Mouse (Mus musculus) olfactory bulb, adult 2 months (tissue): ENCODE data around the gene Hipk2. TPM values are rescaled to one million over a fixed set of nuclear protein-coding genes. Genes with fewer than 3 reads are reported as not detected.

Experiments used
- H3K27ac ChIP-seq: fragments of 200-500 bp; 2 replicates; pipeline ENCODE4 v1.5.1; 2012; ENCODE audit warnings: low read depth, low read length; ENCODE audit not compliant: insufficient read depth
- H3K4me1 ChIP-seq: fragments of 200-500 bp; 2 replicates; pipeline ENCODE4 v1.6.1; 2012; ENCODE audit warnings: low read length; ENCODE audit not compliant: control insufficient read depth, insufficient read depth
- H3K4me3 ChIP-seq: fragments of 200-500 bp; 2 replicates; pipeline ENCODE4 v1.5.1; 2012; ENCODE audit warnings: mild to moderate bottlenecking, low read depth, low read length, moderate library complexity; ENCODE audit not compliant: insufficient read depth
- CTCF ChIP-seq: fragments of 200-500 bp; IDR thresholded peaks from 2 replicates; pipeline ENCODE4 v1.5.1; 2012; ENCODE audit warnings: low read depth, mild to moderate bottlenecking, low read length, moderate library complexity; ENCODE audit not compliant: insufficient read depth
- POLR2A ChIP-seq: fragments of 200-500 bp; IDR thresholded peaks from 2 replicates; pipeline ENCODE4 v1.6.1; 2012; ENCODE audit warnings: mild to moderate bottlenecking, low read depth, low read length, moderate library complexity; ENCODE audit not compliant: insufficient read depth
- WGBS: fragments of 180-500 bp; shearing (Covaris S2); methylation state at CpG from one replicate; pipeline ENCODE4 v1.1.7; 2018; 5-methylcytosine and 5-hydroxymethylcytosine counted together
- polyA plus RNA-seq: library from polyadenylated mRNA; stranded (reverse); fragments of >200 nt; gene quantifications from 2 replicates; pipeline ENCODE4 v1.2.4, GENCODE M21; 2012; ENCODE audit warnings: low replicate concordance; ENCODE audit not compliant: missing spikeins, insufficient read depth, insufficient read length

Gene Hipk2
- polyA plus RNA-seq, 1 experiment: not detected

- 36% methylated on average over 6 of the region's 6 CpGs for WGBS
Observed at GRCm38 (mm10) chr6:38846330-38847195, 29.4 kb downstream of the Hipk2 start.

GRCm38 (mm10) chr6:38845876-38846275 lies 30.1 kb downstream of the Hipk2 start:
- Histone ChIP-seq H3K4me1 (peaks cover 6% of the 10 kb centered on the region), H3K27ac (no peak overlapping the region), H3K4me3 (no peak overlapping the region)
- TF ChIP-seq POLR2A (no peak), CTCF (no peak)
- 69% methylated on average over 5 of the region's 5 CpGs for WGBS

More at GRCm38 (mm10) chr6:38846330-38847195, 29.4 kb downstream of the Hipk2 start:
- peaks cover 6% of the 10 kb centered on the region for H3K4me1 ChIP-seq
- TF ChIP-seq CTCF (no peak), POLR2A (no peak)
- no peak overlapping the region for H3K4me3 ChIP-seq
- peak overlapping the region; percentile 65 for H3K27ac ChIP-seq

DNA sequence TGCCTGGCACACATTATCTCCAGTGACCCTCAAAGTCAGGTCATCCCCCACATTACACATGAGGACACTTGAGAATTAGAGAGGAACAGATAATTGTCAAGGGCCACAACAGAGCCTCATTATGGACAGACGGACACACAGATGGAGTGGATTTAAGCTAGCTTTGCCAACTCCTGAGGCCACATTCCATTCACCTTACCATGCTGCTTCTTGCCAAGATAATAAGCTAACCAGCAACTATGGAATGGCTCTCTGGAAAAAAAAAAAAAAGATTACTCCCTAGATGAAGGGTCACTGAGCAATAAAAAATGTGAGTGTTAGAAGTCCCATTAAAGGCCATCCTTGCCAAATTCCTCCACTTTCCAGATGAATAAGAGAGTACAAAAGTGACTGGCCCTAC lies 30.8 kb downstream of the Hipk2 start:
- Histone ChIP-seq H3K27ac (no peak overlapping the region), H3K4me1 (peaks cover 9% of the 10 kb centered on the region), H3K4me3 (no peak overlapping the region)
- 81% methylated on average over 1 of the region's 1 CpGs for WGBS
- no peak for TF ChIP-seq POLR2A
- TF ChIP-seq CTCF: no peak

DNA sequence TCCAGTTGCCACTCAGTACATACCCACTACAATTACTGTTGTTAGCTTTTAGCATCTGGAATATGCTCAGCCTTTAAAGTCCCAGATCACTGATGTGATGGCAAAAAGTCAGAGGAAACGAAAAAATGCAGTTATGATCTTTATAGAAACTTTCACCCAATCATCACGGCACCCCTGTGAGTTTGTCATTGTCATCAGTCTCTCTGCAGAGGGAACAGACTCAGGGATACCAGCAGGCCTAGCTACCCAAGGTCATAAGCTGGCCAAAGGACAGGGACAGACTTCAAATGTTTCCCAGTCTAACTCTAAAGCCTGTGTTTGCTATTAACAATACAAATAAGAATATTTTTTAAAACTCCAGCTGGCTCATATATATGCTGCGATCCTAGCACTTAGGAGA lies 34.4 kb downstream of the Hipk2 start:
- H3K27ac ChIP-seq: no peak overlapping the region
- peaks cover 6% of the 10 kb centered on the region for H3K4me1 ChIP-seq
- no peak for TF ChIP-seq POLR2A
- TF ChIP-seq CTCF: no peak
- WGBS: 90% methylated on average over 3 of the region's 3 CpGs
- H3K4me3 ChIP-seq: no peak overlapping the region

- Histone ChIP-seq H3K27ac (no peak overlapping the region), H3K4me1 (peaks cover 3% of the 10 kb centered on the region), H3K4me3 (no peak overlapping the region)
- TF ChIP-seq POLR2A: no peak
- no peak for TF ChIP-seq CTCF
- 48% methylated on average over 1 of the region's 1 CpGs for WGBS
Observed at GRCm38 (mm10) chr6:38840780-38841179, 35.2 kb downstream of the Hipk2 start.

DNA sequence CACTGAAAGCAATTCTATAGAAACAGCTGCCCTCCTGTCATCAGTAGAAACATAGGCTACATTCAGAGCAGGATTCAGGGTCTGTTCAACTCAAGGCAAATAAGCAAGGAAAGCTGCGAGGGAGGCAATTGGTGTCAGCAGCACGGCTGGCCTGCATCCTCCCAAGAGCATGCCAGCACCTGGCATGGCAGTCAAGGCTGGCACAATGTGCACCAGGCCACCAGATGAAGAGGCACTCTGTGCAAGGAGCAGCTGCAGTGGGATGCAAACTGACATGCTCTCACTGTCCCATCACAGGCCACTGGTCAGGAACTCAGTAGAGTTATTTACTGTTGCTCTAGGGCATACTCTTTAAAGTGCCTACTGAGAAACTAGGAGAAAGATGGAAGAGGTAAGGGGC lies 35.6 kb downstream of the Hipk2 start:
- Histone ChIP-seq H3K4me3 (no peak overlapping the region), H3K27ac (peak overlapping the region; percentile 67), H3K4me1 (peaks cover 3% of the 10 kb centered on the region)
- TF ChIP-seq POLR2A: no peak
- no peak for TF ChIP-seq CTCF
- WGBS: 26% methylated on average over 2 of the region's 2 CpGs

GRCm38 (mm10) chr6:38839891-38840290 lies 36.1 kb downstream of the Hipk2 start:
- no peak overlapping the region for H3K4me3 ChIP-seq
- H3K4me1 ChIP-seq: peaks cover 3% of the 10 kb centered on the region
- TF ChIP-seq POLR2A (no peak), CTCF (no peak)
- H3K27ac ChIP-seq: peak overlapping the region; percentile 67; the same call in 1 of the 2 replicates
- WGBS: 61% methylated on average over 4 of the region's 4 CpGs

DNA sequence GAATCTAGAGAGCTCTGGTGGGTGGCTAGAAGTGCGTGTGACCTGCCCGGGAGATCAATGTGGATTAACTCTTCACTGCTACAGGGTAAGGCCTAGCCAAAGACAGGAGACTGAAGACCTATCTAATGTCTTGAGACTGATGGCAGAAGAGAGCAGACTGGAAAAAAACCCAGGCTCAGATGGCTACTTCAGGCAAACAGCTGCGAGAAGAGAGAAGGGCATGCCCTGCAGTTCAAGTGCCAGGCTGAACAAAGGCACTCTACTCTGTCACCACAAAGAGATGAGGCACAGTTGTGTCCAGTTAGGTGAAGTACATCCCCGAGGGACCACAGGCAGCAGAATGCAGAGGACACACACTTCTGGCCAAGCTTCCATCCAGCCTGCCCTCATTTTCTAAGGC lies 37.9 kb downstream of the Hipk2 start:
- H3K27ac ChIP-seq: no peak overlapping the region
- TF ChIP-seq POLR2A (no peak), CTCF (no peak)
- H3K4me1 ChIP-seq: peaks cover 3% of the 10 kb centered on the region
- H3K4me3 ChIP-seq: no peak overlapping the region
- WGBS: 73% methylated on average over 4 of the region's 4 CpGs

DNA sequence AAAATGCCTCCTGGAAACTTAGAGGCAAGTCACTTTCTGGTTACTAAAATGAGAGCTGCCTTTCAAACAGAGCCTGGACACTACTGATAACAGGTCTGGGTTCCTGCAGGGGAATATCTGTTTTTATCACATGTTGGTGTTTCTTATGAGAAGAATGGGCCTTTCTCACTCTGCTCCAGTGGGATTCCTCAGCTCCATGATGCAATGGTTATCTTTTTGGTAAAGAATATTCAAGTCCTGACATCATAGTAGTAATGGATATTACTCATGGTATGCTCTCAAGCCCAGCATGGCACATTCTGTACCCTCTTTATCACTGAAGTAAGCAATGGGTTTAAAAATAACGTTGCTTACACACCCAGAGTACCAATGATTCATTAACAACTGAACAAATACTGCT lies 40.7 kb downstream of the Hipk2 start:
- TF ChIP-seq CTCF (no peak), POLR2A (no peak)
- Histone ChIP-seq H3K27ac (no peak overlapping the region), H3K4me1 (peaks cover under 1% of the 10 kb centered on the region), H3K4me3 (no peak overlapping the region)
- 39% methylated on average over 1 of the region's 1 CpGs for WGBS

DNA sequence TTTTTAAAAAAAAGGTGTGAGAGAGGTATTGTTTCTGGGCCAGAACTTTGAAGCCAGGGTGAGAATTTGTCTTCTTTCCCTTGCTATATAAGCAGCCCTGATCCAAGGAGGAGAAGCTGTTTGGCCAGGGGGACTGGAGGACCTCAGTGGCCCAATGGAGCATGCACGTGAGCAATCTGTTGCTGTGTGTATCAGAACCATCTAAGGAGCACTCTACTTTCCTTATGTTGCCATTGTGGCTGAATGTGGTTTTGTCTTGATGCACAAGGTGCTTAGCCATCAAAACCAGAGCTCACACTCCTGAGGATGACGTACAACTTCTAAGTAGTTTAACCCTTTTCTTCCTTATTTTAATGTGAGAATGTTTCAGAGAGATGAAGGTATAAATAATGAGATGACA lies 41.2 kb downstream of the Hipk2 start:
- TF ChIP-seq CTCF (no peak), POLR2A (no peak)
- WGBS: 95% methylated on average over 2 of the region's 2 CpGs
- H3K4me1 ChIP-seq: no peaks in the 10 kb centered on the region
- no peak overlapping the region for H3K4me3 ChIP-seq
- H3K27ac ChIP-seq: no peak overlapping the region
